Mouse (Mus musculus): ENCODE data around the gene Dhrs9. TPM values are rescaled to one million over a fixed set of nuclear protein-coding genes. Genes with fewer than 3 reads are reported as not detected.
"Not testable (repeated sequence)": the region's sequence is repeated elsewhere in the genome, so short reads cannot be mapped to it uniquely, and the experiment has no call there.

Dhrs9 gene
- total RNA-seq (2021) = under 1 TPM in 1 of 2 experiments, not detected in 1; 0.09 TPM

DNA sequence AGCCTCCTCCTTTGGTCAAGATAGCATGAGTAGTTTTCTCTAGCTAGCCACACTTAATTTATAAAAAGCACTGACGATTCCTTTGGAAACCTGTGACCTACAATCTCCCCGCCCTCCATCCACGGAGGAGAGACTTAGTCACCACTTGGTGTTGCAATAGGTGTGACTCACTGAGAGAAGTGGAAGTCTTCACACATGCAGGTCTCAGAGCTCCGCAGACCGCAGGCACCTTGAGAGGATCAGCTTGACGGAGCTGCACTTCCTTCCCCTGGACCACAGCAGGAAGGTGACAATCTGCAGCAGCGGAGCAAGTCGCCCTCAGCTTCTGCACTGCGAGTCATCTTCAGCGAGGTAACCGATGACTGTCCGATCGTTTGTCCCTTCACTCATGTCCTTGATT, at the start of gene Dhrs9:
Dhrs9 (plus strand) TSS at position 165 of the 400 bp plus-strand sequence.
- DNase-seq (ENCODE audit: low spot score in 2 of 2) = peak in 1 of 2 experiments; percentile 9
- intact Hi-C loops (cut with DNase I) = no loop called here

GRCm38 (mm10) chr2:69331523-69331922, 48.7 kb upstream of the Dhrs9 start:
- intact Hi-C loops (cut with DNase I); DNase-seq (ENCODE audit: low spot score in 2 of 2): not testable (repeated sequence)

DNA sequence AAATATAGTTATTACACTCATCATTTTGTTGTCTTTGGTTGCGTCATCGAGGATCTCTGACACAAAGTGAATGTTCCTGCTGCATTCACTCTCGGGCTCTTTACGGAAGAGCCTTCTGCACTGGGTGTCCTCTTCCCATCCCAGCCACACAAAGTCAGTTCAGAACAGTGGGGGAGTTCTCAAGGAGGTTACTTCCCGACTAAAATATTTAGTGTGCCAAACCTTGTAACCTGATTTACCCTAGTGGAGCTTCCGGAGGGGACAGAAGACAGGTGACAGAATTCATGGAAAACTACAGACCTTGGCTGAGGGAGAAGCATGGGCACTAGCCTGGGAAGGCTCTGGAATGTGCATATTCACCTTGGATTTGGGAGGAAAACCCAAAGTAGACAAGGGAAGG, 38.7 kb upstream of the Dhrs9 start:
- intact Hi-C loops (cut with DNase I) = no loop called here
- DNase-seq (ENCODE audit: low spot score in 2 of 2) = no peak

GRCm38 (mm10) chr2:69342496-69343221, 37.6 kb upstream of the Dhrs9 start, which contains the start of gene Abcb11:
Abcb11 (minus strand) TSS chr2:69342616.
- DNase-seq (ENCODE audit: low spot score in 2 of 2) = no peak
- intact Hi-C loops (cut with DNase I) = no loop called here

DNA sequence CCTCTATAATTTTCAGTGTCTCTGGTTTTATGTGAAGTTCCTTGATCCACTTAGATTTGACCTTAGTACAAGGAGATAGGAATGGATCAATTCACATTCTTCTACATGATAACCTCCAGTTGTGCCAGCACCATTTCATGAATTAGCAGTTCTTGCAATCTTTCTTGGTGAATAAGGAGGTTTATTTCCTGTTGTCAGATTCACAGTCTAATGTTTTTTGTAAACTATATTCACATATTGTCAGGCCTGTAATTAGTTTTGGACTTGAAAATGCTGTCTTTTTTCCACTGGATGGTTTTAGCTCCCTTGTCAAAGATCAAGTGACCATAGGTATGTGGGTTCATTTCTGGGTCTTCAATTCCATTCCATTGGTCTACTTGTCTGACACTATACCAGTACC, 24.8 kb upstream of the Dhrs9 start:
- intact Hi-C loops (cut with DNase I); DNase-seq (ENCODE audit: low spot score in 2 of 2): not testable (repeated sequence)

- intact Hi-C loops (cut with DNase I) = no loop called here
- no peak for DNase-seq (ENCODE audit: low spot score in 2 of 2)
Observed at GRCm38 (mm10) chr2:69364831-69365230, 15.4 kb upstream of the Dhrs9 start.

DNA sequence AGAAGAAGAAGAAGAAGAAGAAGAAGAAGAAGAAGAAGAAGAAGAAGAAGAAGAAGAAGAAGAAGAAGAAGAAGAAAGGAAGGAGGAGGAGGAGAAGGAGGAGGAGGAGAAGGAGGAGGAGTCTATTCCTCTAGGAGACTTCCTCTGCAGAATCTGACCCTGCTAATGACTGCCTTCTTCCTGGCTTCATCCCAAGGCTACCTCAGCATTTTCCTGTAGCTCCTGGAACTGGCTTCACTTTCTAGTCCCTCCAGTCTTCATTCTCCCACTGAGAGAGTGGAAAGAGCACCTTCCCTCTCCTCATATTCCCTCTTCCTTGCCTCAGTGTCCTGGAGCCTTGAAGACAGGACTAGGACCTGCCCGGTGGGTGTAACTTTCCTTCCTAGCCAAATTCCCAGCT, 15.0 kb upstream of the Dhrs9 start:
- intact Hi-C loops (cut with DNase I) = no loop called here

GRCm38 (mm10) chr2:69376780-69377179, 3.5 kb upstream of the Dhrs9 start:
- intact Hi-C loops (cut with DNase I) = no loop called here
- no peak for DNase-seq (ENCODE audit: low spot score in 2 of 2)

More for the DNA sequence above, 15.0 kb upstream of the Dhrs9 start:
- no peak for DNase-seq (ENCODE audit: low spot score in 2 of 2)

DNA sequence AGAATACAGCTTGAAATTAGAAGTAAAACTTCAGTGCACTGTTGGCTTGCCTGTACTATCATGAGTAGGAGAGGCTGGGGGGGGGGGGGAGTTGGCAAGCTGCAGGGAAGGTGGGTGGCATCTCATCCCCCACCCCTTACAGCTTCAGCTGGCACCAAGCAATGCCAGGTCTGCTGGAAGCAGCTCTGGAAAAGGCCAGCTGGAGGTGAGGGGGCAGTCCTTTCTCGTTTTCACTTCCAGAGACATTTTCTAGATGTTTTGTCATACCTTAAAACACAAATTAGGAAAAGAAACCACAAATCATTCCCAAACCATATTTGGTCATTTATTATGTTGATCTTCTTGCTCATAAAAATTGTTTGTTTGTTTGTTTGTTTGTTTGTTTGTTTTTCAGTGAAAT, 444 bp upstream of the Dhrs9 start:
- DNase-seq (ENCODE audit: low spot score in 2 of 2) = no peak
- intact Hi-C loops (cut with DNase I) = no loop called here

DNA sequence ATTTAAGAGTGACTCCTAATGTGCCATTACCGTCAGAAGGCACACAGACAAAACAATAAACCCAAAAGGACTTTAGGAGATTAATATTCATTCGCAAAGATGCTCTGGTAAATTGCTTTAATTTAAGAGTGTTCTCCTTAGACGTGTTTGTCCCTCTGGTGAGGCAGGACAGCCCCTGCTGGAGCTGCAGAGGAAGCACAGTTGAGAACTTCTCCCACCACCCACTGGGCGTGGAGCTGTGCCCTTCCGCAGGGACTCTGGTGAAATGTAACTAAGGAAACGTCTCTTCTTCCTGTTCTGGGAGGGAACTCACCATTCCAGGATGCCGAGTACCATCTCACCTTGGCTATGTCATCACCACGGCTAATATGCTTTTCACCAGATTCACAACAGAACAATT, 1.5 kb downstream of the Dhrs9 start:
- intact Hi-C loops (cut with DNase I) = no loop called here
- DNase-seq (ENCODE audit: low spot score in 2 of 2) = no peak

GRCm38 (mm10) chr2:69382838-69383237, 2.6 kb downstream of the Dhrs9 start:
- intact Hi-C loops (cut with DNase I) = no loop called here
- no peak for DNase-seq (ENCODE audit: low spot score in 2 of 2)

- no peak for DNase-seq (ENCODE audit: low spot score in 2 of 2)
- intact Hi-C loops (cut with DNase I) = no loop called here
Observed at GRCm38 (mm10) chr2:69386118-69386871, 6.0 kb downstream of the Dhrs9 start.

DNA sequence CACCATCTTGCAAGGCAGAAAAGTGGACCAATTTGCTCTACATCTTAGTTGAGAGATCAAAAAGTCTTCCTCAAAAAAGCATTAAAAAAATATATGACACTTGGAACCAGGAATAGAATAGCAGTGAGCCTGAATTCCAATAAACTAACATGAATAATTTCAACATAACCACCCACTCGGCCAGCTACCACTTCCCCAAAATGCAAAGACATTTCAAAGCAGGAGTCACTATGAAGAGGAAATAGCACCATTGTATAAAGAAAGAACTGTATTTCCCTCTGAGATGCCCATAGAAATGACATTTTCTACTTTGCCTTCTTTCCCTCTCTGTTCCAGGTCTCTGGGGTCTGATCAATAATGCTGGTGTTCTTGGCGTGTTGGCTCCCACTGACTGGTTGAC, 13.7 kb downstream of the Dhrs9 start:
- intact Hi-C loops (cut with DNase I) = no loop called here
- no peak for DNase-seq (ENCODE audit: low spot score in 2 of 2)

GRCm38 (mm10) chr2:69395597-69396248, 15.5 kb downstream of the Dhrs9 start:
- DNase-seq (ENCODE audit: low spot score in 2 of 2) = no peak
- intact Hi-C loops (cut with DNase I) = no loop called here

- DNase-seq (ENCODE audit: low spot score in 2 of 2) = no peak
- intact Hi-C loops (cut with DNase I) = no loop called here
Observed at GRCm38 (mm10) chr2:69396760-69397435, 16.7 kb downstream of the Dhrs9 start.

DNA sequence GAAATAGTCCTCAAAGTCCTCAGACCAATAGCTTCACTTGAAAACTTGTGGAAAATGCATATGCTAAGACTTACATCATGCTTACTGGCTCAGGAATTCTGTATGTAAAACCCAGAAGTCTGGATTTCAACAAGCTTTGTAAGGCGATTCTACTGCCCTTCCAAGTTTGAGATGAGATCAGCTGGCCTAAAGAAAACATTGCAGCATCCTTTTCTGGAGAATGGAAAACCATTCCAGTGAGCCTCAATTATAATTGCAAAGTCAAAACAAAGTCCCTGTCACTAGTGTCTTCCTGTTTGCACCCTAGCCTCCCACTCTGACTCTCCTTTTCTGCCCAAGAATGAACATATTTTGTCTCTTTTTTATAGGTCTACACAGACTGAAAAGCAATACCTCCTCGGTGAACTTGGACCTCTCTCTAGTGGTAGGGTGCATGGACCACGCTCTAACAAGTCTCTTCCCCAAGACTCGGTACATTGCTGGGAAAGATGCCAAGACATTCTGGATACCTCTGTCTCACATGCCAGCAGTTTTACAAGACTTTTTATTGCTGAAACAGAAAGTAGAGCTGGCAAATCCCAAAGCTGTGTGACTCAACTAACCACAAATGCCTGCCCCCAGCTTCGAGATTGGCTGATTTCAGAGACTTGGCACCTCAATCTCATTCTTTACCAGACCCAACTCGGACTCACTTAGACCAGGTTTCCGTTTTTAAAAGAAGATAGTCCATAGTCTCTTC, 20.8 kb downstream of the Dhrs9 start:
- no peak for DNase-seq (ENCODE audit: low spot score in 2 of 2)
- intact Hi-C loops (cut with DNase I) = no loop called here

DNA sequence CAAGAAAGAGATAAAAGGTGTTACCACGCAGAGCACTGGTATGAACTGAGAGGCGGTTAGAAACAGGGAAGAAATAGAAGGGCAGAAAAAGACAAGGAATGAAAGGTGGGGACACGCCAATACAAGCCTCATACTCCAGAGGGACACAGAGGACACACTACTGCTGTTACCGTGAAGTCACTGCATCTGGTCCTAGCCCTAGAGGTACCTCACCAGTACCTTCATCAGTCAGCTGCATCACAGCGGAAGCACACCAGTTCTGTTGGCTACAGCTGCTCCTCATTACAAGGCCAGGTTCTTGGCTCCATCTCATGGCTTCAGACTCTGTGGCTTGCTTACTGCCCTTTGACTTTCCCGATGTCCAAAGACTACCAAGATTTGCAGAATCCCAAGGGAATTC, 21.6 kb downstream of the Dhrs9 start:
- intact Hi-C loops (cut with DNase I) = no loop called here
- DNase-seq (ENCODE audit: low spot score in 2 of 2) = no peak

DNA sequence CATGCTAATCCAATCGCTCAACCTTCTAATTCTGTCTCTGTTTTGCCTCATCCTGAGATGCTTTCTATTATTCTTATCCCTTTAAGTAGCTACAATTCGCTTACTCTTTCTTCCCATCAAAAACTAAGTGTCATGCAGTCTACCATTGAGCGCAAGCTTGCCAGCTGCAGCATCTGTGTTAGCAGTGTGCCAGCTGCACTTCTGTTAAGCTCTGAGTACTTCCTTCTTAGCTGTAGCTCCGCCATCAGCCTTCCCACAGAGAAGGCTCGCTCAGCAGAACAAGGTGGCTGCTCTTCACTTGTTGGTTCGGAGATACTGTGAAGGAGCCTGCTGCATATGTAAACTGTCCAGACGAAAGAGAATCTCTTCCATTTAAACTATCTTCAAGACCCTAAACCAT, 22.1 kb downstream of the Dhrs9 start:
- no peak for DNase-seq (ENCODE audit: low spot score in 2 of 2)
- intact Hi-C loops (cut with DNase I) = no loop called here

DNA sequence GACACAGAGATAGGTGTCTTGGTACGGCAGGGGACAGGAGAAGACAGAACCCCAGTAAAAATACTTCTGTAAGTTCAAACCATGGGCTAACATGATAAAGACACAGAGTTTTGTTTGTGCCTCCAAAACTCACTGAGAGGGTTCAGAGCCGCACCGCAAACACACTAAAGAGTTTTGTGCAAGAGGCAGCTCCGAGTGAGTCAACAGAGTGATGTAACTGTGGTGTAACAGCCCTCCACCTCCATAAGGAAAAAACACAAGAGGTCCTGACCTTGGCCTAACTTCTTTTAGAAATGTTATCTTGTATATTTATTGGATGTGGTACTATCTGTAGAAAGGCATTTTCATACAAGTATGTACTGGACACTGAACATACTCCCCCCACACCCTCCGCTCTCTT, 25.4 kb downstream of the Dhrs9 start:
- intact Hi-C loops (cut with DNase I) = no loop called here
- no peak for DNase-seq (ENCODE audit: low spot score in 2 of 2)
